Mouse (Mus musculus) neutrophil, adult 59 days (primary cell): ENCODE measurements around the gene Psg21. TPM values are rescaled to one million over a fixed set of nuclear protein-coding genes. Genes with fewer than 3 reads are reported as not detected.

ENCODE experiments used
- total RNA-seq, 2 experiments: library from RNA; stranded (reverse); gene quantifications; 1 replicate in 1 of 2; 2 replicates in 1 of 2; pipeline ENCODE4 v1.2.4; 2023

Psg21 gene
- not detected for total RNA-seq

DNA sequence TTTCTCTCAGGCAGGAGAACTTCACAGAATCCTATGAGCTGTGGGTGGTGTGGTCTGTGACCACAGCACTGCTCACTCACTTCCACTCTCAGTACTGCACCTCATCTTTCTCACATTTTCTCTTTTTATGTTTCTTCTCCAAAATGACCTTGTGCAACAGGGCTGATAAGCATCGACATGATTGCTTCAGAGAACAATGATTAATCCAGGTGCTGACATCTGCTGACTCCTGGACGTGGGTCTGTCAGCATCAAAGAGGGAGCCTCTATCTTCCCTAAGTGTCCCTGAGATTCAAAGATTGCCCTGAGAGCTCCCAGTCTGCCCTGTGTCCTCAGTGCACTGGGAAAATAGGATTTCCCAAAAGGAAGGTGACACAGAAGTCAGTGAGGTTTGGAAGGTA, at the start of gene Psg21:
TSS of gene Psg21 (minus strand) at position 101 of the 400 bp plus-strand sequence.

DNA sequence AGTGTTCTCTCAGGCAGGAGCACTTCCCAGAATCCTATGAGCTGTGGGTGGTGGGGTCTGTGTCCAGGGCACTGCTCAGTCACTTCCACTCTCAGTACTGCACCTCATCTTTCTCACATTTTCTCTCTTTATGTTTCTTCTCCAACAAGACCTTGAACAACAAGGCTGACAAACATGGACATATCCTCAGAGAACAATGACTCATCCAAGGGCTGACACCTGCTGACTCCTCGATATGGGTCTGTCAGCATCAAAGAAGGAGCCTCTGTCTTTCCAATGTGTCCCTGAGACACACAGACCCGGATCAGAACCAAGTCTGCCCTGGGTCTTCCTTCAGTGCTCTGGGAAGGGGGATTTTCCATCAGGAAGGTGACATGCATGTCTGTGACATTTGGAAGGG, 29.6 kb upstream of the Psg21 start, which contains the start of gene Psg20:
TSS of gene Psg20 (minus strand) at position 101 of the 400 bp plus-strand sequence.

DNA sequence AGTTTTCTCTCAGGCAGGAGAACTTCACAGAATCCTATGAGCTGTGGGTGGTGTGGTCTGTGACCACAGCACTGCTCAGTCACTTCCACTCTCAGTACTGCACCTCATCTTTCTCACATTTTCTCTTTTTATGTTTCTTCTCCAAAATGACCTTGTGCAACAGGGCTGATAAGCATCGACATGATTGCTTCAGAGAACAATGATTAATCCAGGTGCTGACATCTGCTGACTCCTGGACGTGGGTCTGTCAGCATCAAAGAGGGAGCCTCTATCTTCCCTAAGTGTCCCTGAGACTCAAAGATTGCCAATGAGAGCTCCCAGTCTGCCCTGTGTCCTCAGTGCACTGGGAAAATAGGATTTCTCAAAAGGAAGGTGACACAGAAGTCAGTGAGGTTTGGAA, 40.1 kb downstream of the Psg21 start, which contains the start of gene Psg23:
TSS of gene Psg23 (minus strand) at position 101 of the 400 bp plus-strand sequence.

Other genes with a start within 250 kb of the Psg21 start
- not detected for gene Psg28, start 224.7 kb downstream of the Psg21 start, total RNA-seq
- gene Psg26, start 172.5 kb downstream of the Psg21 start, total RNA-seq: not detected
- gene Psg25, start 124.5 kb downstream of the Psg21 start, total RNA-seq: not detected
- not detected for gene Psg27, start 89.4 kb downstream of the Psg21 start, total RNA-seq
- gene Psg23, start 40.2 kb downstream of the Psg21 start, total RNA-seq: not detected
- gene Psg20, start 29.5 kb upstream of the Psg21 start, total RNA-seq: not detected
- not detected for gene Psg22, start 61.4 kb upstream of the Psg21 start, total RNA-seq
- not detected for gene Psg19, start 141.8 kb upstream of the Psg21 start, total RNA-seq
- gene Psg17, start 164.9 kb upstream of the Psg21 start, total RNA-seq: not detected
- gene Mill2, start 183.2 kb upstream of the Psg21 start, total RNA-seq: not detected
- 1,000 to 10,000 TPM; 1,995 to 2,284 TPM for gene Pglyrp1, start 214.6 kb upstream of the Psg21 start, total RNA-seq